Mouse (Mus musculus) forelimb bud, embryonic 11.5 days (tissue): ENCODE measurements at regions not wholly inside any gene's neighbourhood (a gene's known extent, or its start where the extent isn't known, plus 50 kb on each side); places are given as distances from the start of the nearest gene placed in this dataset.
A peak's percentile ranks its signal among the peaks of the same experiment; 100 is the strongest.

Experiments used
- DNase-seq: peaks from one replicate; pipeline ENCODE4 v3.0.0-alpha.2; 2012; ENCODE audit warnings: low read depth, low spot score

DNA sequence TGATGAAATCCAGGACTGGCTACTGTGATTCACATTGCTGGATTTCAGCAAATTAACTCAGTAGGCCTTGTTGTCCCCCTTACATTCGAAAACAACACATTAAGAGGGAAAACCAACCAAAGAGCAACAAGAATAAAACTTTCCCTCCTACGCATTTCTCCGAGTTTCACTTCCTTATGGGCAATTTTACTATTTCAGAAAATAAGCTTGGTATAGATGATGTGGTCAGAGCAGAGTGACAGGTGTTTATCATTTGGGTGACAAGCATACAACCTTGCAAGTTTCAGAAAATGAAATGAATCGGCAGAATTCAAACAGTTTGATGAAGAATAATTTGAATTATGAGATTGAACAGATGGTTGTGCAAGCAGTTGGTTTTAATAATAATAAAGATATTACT lies 220.6 kb downstream of the Etaa1 start:
- no peak for DNase-seq

DNA sequence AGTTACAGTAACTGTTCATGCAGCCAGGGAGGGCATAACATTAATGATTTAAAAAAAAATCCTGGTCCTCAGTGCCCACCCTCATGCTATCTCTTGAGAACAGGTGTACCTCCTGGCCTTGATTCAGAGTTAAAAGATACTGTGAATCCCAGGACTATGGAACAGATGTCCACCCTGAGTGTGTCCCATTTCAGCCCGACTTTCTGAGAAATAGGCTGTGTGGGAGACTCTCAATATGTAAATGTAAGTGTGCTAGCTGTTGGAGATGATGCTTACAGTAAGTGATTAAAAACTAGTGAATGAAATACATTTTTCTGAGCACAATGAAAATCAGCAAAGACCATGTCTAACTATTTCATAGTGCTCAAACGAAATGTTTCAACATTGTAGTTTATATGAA lies 219.2 kb downstream of the Etaa1 start:
- DNase-seq: no peak

DNA sequence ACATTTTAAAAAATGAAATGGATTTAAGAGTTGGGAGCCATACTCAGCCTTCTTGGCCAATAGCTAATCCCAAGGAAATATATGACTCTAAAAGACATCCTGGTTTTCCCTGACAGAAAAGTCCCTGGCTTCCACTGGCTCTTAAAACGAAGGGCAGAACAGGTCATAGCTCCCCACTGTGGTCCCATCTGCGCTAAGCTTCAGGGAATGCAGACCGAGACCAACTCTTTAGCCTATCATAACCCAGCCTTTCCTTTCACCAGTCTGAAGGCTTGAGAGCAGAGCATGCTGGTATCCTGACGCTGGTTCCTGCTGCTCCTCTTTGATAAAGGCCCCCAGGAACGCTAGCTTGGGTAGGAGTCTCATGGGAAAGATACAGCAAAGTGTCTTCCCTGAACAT lies 214.8 kb downstream of the Etaa1 start:
- no peak for DNase-seq

DNA sequence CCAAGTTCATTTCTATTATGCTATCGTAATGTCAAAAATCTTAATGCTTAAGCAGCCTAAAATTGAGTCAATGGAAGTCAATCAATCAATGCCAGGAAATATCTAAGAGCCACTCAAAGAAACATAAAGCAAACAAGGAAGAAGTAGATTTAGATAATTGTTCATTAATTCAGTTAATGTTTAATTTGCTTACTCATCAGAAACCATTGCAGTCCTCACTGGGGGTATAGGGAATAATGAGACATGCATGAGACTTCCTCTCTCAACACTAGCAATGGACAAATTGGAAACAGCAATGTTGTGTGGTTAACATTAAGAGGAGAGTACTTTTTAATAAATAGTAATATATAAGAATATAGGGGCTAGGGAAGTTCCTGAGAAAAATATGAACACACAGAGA lies 209.9 kb downstream of the Etaa1 start:
- no peak for DNase-seq

DNA sequence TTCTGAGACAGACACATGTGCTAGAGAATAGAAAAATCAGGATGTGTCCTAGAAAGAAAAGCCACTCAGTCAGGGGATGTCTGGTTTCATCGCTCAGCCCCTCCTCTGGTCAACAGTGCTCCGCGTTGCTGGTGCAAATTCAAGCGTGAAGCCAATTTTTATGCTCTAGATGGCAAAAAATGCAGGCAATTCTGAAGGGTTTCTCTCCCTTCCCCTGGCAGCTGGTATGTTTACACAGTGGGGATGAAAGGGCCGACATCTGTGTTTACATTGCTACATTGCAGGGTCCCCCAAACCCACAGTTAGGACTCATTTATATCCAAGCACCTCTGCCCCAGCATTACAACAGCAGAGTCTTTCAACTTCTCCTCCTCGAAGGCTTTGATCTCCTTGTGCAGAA lies 203.3 kb downstream of the Etaa1 start:
- peak; percentile 9 for DNase-seq

DNA sequence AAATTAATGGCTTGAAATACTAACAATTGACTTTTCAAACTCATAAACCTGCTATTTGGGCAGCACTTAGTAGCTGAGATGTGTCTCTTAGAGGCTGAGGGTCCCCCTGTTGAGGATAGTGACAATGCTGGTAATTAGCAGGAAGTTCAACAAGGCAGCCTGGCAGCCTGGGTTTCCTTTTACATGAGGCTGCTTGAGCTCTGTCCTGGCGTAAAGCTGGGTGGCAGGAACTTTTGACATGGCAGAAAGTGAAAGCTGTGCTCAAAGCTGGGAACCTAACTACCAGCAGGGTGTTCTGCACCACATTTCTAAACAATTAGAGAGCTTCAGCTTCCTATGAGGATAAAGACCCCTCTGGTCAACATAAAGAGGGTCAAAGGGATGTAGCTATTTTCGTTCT lies 194.5 kb downstream of the Etaa1 start:
- no peak for DNase-seq

DNA sequence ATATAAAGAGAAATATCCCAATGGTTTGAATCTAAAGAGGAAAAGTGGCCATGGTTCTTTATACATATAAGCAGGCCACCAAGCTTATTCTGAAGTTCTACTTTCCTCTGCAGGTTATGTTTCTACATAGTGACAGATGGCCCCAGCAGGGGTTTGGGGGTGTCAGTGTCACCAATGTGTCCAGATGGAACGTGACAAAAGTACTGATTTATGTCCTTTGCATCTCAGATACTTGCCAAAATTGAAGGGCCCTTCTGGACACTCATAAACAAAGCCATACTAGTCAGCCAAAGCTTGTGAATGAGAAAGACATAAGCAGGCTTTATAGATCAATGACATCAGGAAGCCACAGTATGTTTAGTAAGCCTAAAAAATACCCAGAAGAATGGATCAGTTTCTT lies 190.3 kb downstream of the Etaa1 start:
- DNase-seq: no peak

DNA sequence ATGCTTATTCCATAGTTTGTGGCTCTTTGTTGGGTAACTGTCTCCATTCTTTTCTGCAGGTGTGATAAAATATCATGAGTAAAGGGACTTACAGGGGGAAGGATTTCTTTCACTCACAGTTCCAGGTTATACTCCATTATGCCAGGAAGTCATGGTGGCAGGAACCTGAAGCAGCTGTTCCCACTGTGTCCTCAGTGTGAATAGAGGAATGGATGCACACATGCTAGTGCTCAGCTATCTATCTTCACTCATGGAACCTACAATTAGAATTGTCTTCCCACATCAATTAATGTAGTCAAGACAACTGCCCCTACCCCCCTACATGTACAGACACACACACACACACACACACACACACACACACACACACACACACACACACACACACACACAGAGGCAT lies 189.5 kb downstream of the Etaa1 start:
- DNase-seq: no peak

DNA sequence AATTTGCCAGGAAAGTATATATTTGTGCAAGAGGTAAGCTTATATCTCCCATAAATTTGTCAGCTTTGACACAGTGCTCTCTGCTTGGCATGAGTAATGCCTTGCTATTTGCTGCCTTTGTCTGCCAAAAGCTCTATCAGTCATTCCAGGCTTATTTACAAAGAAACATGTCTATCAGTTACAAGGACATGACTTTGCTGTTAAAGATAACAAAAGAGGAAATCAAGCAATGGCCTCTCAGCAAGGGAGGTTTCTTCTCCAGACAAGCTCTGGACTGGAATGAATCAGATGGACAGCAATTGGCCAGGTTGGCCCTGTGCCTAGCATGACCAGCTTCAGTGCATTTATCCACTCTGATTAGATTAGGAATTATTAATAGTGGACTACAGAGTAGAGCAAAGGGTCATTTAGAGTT lies 185.3 kb downstream of the Etaa1 start:
- DNase-seq: no peak

DNA sequence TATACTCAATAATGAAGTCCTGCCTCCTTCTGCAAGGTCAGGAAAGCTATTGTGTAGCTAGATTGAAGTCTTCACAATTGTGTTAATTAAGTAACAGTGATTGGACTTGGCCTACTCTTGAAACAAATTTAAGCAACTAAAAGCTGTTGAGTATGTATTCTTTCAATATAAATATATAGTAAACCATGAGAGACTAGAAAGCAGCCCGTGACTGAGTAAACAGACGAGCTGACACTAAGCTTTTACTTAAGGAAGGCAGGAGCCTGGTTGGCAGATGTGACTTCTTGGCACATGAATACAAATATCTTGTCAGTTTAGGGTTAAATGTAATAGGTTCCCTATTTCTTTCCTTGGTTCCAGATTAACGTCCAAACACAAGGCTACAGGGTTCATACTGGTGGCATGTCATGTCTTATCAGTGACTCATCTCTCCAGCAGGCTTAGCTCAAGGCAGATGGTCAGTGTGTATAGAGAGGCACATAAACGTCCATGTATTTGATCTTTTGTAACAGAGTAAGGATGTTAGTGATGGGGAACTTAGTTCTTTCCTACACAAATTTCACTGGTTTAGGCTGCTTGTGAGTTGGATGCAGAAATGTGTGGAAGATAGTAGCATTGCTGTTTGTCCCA lies 184.7 kb downstream of the Etaa1 start:
- DNase-seq: no peak

DNA sequence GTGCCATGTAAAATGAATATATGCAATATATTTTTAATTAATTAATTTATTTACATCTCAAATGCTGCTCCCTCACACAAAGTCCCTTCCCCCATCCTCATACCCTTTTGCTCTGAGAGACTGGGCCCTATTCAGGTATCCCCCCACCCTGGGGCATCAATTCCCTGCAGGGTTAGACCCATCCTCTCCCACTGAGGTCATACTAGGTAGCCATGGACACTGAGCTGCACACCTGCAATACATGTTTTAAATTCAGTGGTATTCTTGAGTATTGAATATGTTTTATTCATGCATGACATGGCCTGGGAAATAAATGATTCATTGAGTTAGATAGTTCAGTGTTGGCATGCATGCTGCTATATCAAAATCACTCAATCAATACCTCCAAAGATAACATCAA lies 156.0 kb downstream of the Etaa1 start:
- DNase-seq: no peak

DNA sequence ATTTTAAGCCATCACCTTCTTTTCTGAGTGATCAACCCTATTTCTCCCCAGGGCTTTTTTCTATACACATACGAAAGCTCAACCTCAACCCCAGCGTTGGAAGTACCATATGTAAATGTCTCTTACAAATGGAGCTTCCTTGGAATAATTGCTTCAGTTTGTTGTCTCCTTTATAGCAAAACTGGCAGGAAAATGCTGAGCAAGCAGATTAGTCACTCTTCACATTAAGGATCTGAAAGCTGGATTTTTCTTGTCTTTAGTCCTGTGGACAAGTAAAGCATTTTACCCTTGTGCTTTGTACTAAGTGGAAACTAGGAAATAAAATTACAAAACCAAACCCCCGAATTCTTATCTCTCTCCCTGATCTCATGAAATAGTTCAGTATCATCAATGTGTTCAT lies 145.8 kb downstream of the Etaa1 start:
- no peak for DNase-seq

DNA sequence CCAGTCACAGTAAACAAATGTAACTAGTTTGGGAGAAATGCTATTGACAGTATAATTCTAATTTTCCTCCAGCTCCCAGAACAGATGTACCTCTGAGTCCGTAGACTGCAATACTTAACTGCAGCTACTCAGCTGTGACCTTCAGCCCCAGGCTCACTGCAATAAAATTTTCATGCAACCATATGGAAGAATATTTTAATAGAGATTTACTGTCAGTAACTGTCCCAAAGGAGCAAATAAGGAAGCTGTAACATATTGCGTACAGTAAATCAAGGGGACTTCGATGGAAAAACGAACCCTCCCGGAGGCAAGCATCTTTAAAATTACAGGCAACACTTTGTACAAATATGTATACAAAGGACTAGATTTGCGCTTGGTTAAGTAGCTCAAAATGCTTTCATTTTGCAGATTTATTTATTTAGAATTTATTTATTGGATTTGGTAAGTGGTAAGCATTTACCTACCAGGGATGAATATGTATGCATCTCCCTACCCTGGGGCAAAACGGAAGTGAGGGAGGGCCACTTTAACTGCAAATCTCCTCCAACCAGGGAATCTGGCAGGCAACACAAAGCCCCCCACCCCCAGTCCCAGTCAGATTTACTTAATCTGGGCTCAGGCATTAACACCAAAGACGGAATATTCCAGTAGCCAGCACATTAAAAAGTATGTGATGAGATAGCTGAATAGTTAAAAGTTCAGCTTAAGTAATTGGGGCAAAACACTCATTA lies 141.7 kb downstream of the Etaa1 start:
- peak; percentile 2 for DNase-seq

DNA sequence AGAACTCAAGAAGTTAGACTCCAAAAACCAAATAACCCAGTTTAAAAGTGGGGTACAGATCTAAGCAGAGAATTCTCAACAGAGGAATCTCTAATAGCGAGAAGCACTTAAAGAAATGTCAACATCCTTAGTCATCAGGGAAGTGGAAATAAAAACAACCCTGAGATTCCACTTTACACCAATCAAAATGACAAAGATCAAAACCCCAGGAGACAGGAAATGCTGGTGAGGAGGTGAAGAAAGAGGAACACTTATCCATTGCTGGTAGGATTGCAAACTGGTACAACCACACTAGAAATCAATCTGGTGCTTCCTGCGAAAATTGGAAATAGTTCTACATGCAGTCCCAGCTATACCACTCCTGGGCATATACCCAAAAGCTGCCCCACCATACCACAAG lies 111.0 kb downstream of the Etaa1 start:
- DNase-seq: no peak

DNA sequence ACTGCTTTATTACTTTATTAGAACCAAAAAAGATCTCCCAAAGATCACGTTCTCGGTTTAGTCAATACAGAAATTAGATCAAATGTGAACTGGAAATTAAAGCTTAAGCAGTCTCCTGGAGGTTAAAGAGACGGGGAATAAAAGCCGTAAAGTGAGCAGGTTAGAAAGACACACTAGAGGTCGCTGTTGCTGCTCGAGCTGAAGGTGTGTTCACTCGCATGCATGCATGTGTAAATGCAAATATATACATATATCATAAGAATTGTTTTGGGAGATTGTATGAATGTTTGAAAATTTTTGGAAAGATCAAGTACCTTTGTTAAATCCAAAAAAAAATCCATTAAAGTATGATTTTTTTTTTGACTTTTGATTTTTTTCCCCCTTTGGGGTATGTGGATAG lies 101.3 kb downstream of the Etaa1 start:
- peak; percentile 57 for DNase-seq

DNA sequence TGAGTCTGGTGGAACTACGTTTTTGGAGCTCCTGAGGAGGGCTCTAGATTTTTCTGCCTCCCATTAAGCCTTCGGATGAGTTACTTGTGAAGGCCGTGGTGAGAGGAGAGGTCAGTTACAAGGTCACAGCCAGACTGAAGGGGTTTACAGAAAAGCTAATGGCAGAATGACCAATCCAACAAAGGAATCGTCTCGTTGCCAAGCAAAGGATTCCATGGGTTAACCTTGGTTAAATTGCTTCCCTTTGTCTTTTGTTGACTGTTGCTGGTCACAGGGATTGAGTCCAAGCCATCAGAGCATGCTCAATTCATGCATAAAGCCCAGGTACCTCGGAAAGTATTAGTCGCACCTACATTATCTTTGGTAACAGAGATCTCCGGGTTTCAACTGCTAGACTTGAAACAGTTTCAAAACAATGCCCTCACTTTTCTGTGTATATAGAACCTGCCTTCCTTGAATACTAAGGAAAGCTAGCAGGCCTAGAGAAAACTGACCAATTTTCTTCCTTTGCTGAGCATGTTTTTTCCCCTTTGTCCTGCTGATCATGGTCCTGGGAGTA lies 100.3 kb downstream of the Etaa1 start:
- no peak for DNase-seq

DNA sequence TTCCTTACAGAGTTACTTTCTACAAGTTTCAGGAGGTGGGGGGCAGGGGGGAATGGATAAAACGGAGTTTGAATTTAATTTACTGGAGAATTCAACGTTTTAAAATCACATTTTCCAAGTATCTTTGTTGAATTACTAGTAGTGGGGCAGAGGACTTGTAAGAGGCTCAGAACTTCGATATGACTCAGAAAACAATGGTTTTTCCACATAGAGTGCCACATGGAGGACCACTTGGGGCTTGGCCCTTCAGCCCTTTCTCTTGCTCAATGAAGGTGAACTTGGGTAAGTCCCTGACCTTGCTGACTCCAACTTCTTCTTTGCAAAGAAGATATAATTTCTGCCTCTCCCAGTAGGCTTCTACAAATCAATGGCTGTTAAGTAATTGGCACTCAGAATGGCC lies 99.8 kb downstream of the Etaa1 start:
- no peak for DNase-seq

DNA sequence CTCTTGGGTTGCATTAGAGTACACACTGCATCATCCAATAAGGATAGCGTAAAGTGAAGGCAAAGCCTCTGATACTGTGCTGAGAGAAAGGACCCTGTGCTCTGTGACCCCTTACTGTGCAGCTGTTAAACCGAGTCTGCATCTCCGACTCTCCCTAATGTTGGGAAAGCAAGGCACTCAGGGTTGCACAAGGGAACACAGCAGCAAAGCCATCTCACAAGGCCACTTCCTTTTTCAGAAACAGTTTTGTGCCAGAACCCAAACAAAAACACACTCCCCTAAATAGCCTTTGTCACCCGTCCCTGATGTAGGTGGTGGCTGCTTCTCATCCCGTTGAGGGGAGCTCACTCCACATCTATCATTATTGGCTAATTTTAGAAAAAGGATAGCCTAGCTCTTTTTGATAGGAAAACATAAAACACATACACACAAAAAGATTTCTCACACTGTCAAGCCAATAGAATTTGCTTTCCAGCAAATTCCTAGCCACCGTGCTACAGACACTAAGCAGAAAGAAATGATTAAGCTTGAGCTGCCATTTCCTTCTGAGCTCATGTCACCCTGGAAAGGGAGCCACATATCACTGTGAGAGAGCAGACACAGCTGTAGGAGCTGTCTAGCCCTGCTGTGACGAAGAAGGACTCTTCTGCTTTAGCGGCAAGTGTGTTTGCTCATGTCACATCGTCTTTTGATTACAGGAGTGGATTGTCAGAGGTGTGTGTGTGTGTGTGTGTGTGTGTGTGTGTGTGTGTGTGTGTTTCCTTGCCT lies 94.1 kb downstream of the Etaa1 start:
- DNase-seq: no peak

DNA sequence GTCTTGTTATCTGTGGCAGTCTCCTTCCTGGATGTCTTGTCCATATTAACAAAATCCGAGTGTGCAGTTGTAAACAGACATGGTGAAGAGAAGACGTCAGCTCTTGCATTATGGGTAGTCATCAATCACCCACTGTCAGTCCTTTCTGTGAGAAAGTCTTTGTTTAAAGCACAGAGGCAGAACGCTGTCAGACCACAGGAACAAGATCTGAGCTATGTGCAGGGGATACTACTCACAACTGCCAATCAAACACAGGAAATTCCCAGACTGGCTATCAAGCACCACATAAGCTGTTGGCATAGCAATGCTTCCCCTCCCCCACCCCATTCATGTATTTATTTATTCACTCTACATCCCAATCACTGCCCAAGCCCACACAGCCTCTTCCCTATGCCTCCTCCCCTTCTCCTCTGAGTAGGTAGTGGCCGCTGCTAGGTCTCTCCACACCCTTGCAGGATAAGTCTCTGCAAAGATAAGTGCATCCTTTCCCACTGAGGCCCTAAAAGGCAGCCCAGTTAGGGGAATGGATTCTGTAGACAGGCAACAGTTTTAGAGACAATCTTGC lies 88.8 kb downstream of the Etaa1 start:
- peak; percentile 17 for DNase-seq

DNA sequence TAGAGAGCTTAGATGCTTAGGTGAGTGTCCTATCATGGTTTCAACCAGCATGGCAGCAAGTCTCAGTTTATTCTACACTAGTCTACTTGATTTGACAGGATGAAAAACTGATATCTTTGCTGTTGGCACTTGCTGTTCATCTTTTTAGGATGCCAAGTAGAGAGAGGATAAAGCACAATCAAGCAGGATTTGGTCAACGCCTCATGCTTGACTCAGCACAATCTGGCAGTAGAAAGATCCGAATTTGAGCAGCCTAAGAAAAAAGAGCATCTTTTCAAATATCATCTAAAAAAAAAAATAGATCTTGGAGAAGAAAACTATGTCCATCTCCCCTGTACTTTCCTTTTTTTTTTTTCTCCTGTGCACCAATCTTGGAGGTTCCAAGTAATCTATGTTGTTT lies 83.0 kb downstream of the Etaa1 start:
- no peak for DNase-seq

DNA sequence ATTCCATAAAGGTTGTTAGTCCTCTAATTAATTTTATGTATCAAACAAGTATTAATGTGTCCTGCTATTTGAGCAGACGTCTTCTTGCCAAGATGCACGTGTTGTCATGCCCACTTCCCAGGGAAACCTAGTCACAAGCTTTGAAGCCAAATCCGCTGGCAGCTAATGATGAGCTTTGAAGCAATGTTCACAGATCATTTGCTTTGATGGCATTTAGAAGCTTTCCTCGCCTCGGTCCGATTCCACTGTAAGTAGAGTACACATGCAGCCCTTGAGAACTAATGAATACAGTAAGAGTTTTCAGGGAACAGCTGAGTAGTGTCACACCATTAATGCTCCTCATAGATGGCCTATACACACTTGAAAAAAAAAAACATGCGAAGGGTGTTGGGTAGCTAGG lies 81.8 kb downstream of the Etaa1 start:
- no peak for DNase-seq

DNA sequence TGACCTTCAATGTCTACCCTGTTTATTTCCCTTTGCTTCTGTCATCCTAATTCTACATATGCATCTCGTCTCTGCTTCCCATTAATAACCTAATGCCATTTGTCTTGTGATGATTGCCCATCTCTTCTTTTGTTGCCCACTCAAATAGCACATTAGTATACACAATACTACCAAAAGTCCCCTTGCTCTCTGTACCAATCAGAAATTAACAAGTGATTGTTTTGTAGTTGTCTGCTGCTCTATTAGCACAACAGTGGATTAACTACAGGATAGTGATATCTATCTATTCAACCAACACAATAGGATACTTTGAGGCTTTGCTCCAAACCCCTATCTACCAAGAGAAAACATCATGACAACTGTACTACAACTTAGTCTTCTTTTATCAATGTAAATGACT lies 70.4 kb downstream of the Etaa1 start:
- no peak for DNase-seq
